Mouse (Mus musculus): ENCODE data around the gene Cyth3.

Gene Cyth3

GRCm38 (mm10) chr5:143721962-143722361 lies 99.7 kb downstream of the Cyth3 start:
- no peak for DNase-seq

- DNase-seq = no peak
Observed at GRCm38 (mm10) chr5:143730915-143731314, 108.7 kb downstream of the Cyth3 start.

- DNase-seq = no peak
Observed at GRCm38 (mm10) chr5:143731483-143732112, 109.4 kb downstream of the Cyth3 start.

- peak; percentile 98 for DNase-seq
Observed at GRCm38 (mm10) chr5:143732180-143732891, 110.1 kb downstream of the Cyth3 start, which contains the start of gene Usp42. TSS of gene Usp42 (minus strand) at chr5:143732280.

- DNase-seq = no peak
Observed at GRCm38 (mm10) chr5:143749630-143750208, 127.5 kb downstream of the Cyth3 start.

- DNase-seq = no peak
Observed at GRCm38 (mm10) chr5:143755529-143756141, 133.4 kb downstream of the Cyth3 start.

GRCm38 (mm10) chr5:143757755-143758443 lies 135.7 kb downstream of the Cyth3 start:
- peak; percentile 96 for DNase-seq

- DNase-seq = no peak
Observed at GRCm38 (mm10) chr5:143759554-143759953, 137.3 kb downstream of the Cyth3 start.
